Mouse (Mus musculus): ENCODE measurements at regions not wholly inside any gene's neighbourhood (a gene's known extent, or its start where the extent isn't known, plus 50 kb on each side); places are given as distances from the start of the nearest gene placed in this dataset.

- H3K27me3 ChIP-seq (ENCODE audit: control insufficient read depth in 1 of 2, insufficient read depth in 2 of 2, low read length in 2 of 2): 0 out of 4 replicates have a peak, but pooled peaks cover 0 to 1% of the 10 kb centered on the region in 2 experiments
- no peak overlapping the region for H3K9ac ChIP-seq (ENCODE audit: control insufficient read depth, low read depth, low read length, poor library complexity, severe bottlenecking)
- no peak for DNase-seq (ENCODE audit: low read depth, low spot score)
- H3K79me2 ChIP-seq (ENCODE audit: control insufficient read depth, insufficient read depth, low read length, poor library complexity): no peaks in the 10 kb centered on the region
- no peaks in the 10 kb centered on the region for H3K9me3 ChIP-seq (replicated peaks; ENCODE audit: insufficient read depth, low read length)
- TF ChIP-seq GATA1 (IDR thresholded peaks at IDR 0.05; ENCODE audit: low read depth, low read length) (no peak), HCFC1 (IDR thresholded peaks at IDR 0.05; ENCODE audit: low read depth, low read length) (no peak), POLR2AphosphoS5 (IDR thresholded peaks at IDR 0.05; ENCODE audit: borderline replicate concordance, low read depth, low read length) (no peak), CTCF (IDR thresholded peaks at IDR 0.05 in 2 of 3, conservative IDR thresholded peaks at IDR 0.05 in 1 of 3; ENCODE audit: control insufficient read depth in 1 of 3, insufficient read depth in 1 of 3, low read depth in 2 of 3, low read length in 3 of 3, poor library complexity in 1 of 3, severe bottlenecking in 1 of 3) (no peak)
- no peaks in the 10 kb centered on the region for H3K36me3 ChIP-seq (ENCODE audit: control insufficient read depth in 1 of 2, insufficient read depth in 2 of 2, low read length in 2 of 2)
- H3K4me1 ChIP-seq (ENCODE audit: control insufficient read depth in 1 of 2, insufficient read depth in 2 of 2, low read length in 2 of 2): no peaks in the 10 kb centered on the region
- no peak overlapping the region for H3K4me3 ChIP-seq (ENCODE audit: control insufficient read depth in 1 of 2, insufficient read depth in 1 of 2, low read depth in 2 of 2, low read length in 2 of 2)
- no peak overlapping the region for H3K27ac ChIP-seq (ENCODE audit: control insufficient read depth, low read depth, low read length)
Measured at GRCm38 (mm10) chr11:89867575-89867974, 90.1 kb upstream of the Ankfn1 start.

- Histone ChIP-seq H3K9me3 (replicated peaks; ENCODE audit: insufficient read depth, low read length) (no peaks in the 10 kb centered on the region), H3K79me2 (ENCODE audit: control insufficient read depth, insufficient read depth, low read length, poor library complexity) (no peaks in the 10 kb centered on the region), H3K4me1 (ENCODE audit: control insufficient read depth in 1 of 2, insufficient read depth in 2 of 2, low read length in 2 of 2) (no peaks in the 10 kb centered on the region), H3K27ac (ENCODE audit: control insufficient read depth, low read depth, low read length) (no peak overlapping the region), H3K27me3 (ENCODE audit: control insufficient read depth in 1 of 2, insufficient read depth in 2 of 2, low read length in 2 of 2) (no peaks in the 10 kb centered on the region; a peak in 2 of 4 replicates), H3K9ac (ENCODE audit: control insufficient read depth, low read depth, low read length, poor library complexity, severe bottlenecking) (no peak overlapping the region), H3K4me3 (ENCODE audit: control insufficient read depth in 1 of 2, insufficient read depth in 1 of 2, low read depth in 2 of 2, low read length in 2 of 2) (no peak overlapping the region), H3K36me3 (ENCODE audit: control insufficient read depth in 1 of 2, insufficient read depth in 2 of 2, low read length in 2 of 2) (no peaks in the 10 kb centered on the region)
- TF ChIP-seq USF1 (IDR thresholded peaks at IDR 0.05; ENCODE audit: low read depth, low read length): no peak
- DNase-seq (ENCODE audit: low read depth, low spot score): no peak
Measured at GRCm38 (mm10) chr11:89856184-89856769, 78.8 kb upstream of the Ankfn1 start.

GRCm38 (mm10) chr11:89841853-89842252 lies 64.4 kb upstream of the Ankfn1 start:
- TF ChIP-seq RCOR1 (IDR thresholded peaks at IDR 0.05; ENCODE audit: low read depth, low read length) (no peak), CHD2 (IDR thresholded peaks at IDR 0.05; ENCODE audit: low read length) (no peak), ZMIZ1 (IDR thresholded peaks at IDR 0.05; ENCODE audit: low read depth, low read length) (no peak)
- no peaks in the 10 kb centered on the region for H3K36me3 ChIP-seq (ENCODE audit: control insufficient read depth in 1 of 2, insufficient read depth in 2 of 2, low read length in 2 of 2)
- H3K9me3 ChIP-seq (replicated peaks; ENCODE audit: insufficient read depth, low read length): no peaks in the 10 kb centered on the region
- H3K4me1 ChIP-seq (ENCODE audit: control insufficient read depth in 1 of 2, insufficient read depth in 2 of 2, low read length in 2 of 2): no peaks in the 10 kb centered on the region
- no peak overlapping the region for H3K4me3 ChIP-seq (ENCODE audit: control insufficient read depth in 1 of 2, insufficient read depth in 1 of 2, low read depth in 2 of 2, low read length in 2 of 2)
- H3K27ac ChIP-seq (ENCODE audit: control insufficient read depth, low read depth, low read length): no peak overlapping the region
- no peaks in the 10 kb centered on the region for H3K79me2 ChIP-seq (ENCODE audit: control insufficient read depth, insufficient read depth, low read length, poor library complexity)
- H3K9ac ChIP-seq (ENCODE audit: control insufficient read depth, low read depth, low read length, poor library complexity, severe bottlenecking): no peak overlapping the region
- no peaks in the 10 kb centered on the region for H3K27me3 ChIP-seq (ENCODE audit: control insufficient read depth in 1 of 2, insufficient read depth in 2 of 2, low read length in 2 of 2)
- no peak for DNase-seq (ENCODE audit: low read depth, low spot score)

All from MEL (cell line).